Mouse (Mus musculus) stomach, embryonic 16.5 days (tissue): ENCODE measurements around the gene Paxx. TPM values are rescaled to one million over a fixed set of nuclear protein-coding genes. Genes with fewer than 3 reads are reported as not detected.

Experiments
- microRNA-seq: library from miRNA; unstranded; fragments of <30 nt; microRNA quantifications from one replicate; pipeline ENCODE4, GENCODE M21; 2016
- polyA plus RNA-seq: library from polyadenylated mRNA; unstranded; fragments of >200 nt; fragmentation: Nextera tagmentation; extraction: Ambion mirVana; gene quantifications from 2 replicates; pipeline ENCODE4 v1.2.1, GENCODE M21; 2015

The Paxx gene
- polyA plus RNA-seq, 1 experiment from 2014 or later, result 44.1 TPM

Small RNA genes lying within 50 kb of the gene (microRNA-seq; reads per million reads assigned to microRNA genes)
- gene Mir3087, result 0.66 reads per million

Other genes starting within 250 kb of the Paxx start
- 102 and 109 TPM in 2 replicates for gene Nelfb, start 249.6 kb downstream of the Paxx start, polyA plus RNA-seq
- 0.06 TPM in 1 of 2 replicates, not detected in the other for gene Stpg3, start 246.5 kb downstream of the Paxx start, polyA plus RNA-seq
- not detected in 2 replicates for gene Fam166a, start 242.3 kb downstream of the Paxx start, polyA plus RNA-seq
- 631 and 720 TPM in 2 replicates for gene Tubb4b, start 236.4 kb downstream of the Paxx start, polyA plus RNA-seq
- 0.71 and 1.1 TPM in 2 replicates for gene Slc34a3, start 226.7 kb downstream of the Paxx start, polyA plus RNA-seq
- 0.23 and 0.64 TPM in 2 replicates for gene Rnf224, start 224.3 kb downstream of the Paxx start, polyA plus RNA-seq
- 11.3 and 14.2 TPM in 2 replicates for gene Rnf208, start 218.8 kb downstream of the Paxx start, polyA plus RNA-seq
- gene Cysrt1, start 218.6 kb downstream of the Paxx start, polyA plus RNA-seq, result 66.0 and 120 TPM in 2 replicates
- gene AL732309.1, start 214.2 kb downstream of the Paxx start, polyA plus RNA-seq, result 10.1 and 12.8 TPM in 2 replicates
- gene Tmem203, start 205.7 kb downstream of the Paxx start, polyA plus RNA-seq, result 19.5 and 20.2 TPM in 2 replicates
- gene Tprn, start 198.5 kb downstream of the Paxx start, polyA plus RNA-seq, result 17.9 and 19.0 TPM in 2 replicates
- 199 TPM in 2 replicates for gene Ssna1, start 188.7 kb downstream of the Paxx start, polyA plus RNA-seq
- gene Anapc2, start 188.6 kb downstream of the Paxx start, polyA plus RNA-seq, result 123 and 134 TPM in 2 replicates
- gene Tmem210, start 172.9 kb downstream of the Paxx start, polyA plus RNA-seq, result not detected in 2 replicates
- 14.3 and 20.3 TPM in 2 replicates for gene Lrrc26, start 171.2 kb downstream of the Paxx start, polyA plus RNA-seq
- gene Grin1, start 141.9 kb downstream of the Paxx start, polyA plus RNA-seq, result 2.0 and 2.3 TPM in 2 replicates
- 46.0 and 47.0 TPM in 2 replicates for gene Man1b1, start 128.8 kb downstream of the Paxx start, polyA plus RNA-seq
- 23.8 and 26.8 TPM in 2 replicates for gene Dpp7, start 104.7 kb downstream of the Paxx start, polyA plus RNA-seq
- gene Uap1l1, start 95.4 kb downstream of the Paxx start, polyA plus RNA-seq, result 34.8 and 40.0 TPM in 2 replicates
- gene Sapcd2, start 88.8 kb downstream of the Paxx start, polyA plus RNA-seq, result 30.7 and 35.9 TPM in 2 replicates
- gene Entpd2, start 65.2 kb downstream of the Paxx start, polyA plus RNA-seq, result 16.6 and 19.4 TPM in 2 replicates
- 54.9 and 66.1 TPM in 2 replicates for gene Npdc1, start 61.7 kb downstream of the Paxx start, polyA plus RNA-seq
- gene Fut7, start 37.8 kb downstream of the Paxx start, polyA plus RNA-seq, result 0.19 TPM in 1 of 2 replicates, not detected in the other
- 4.0 and 4.6 TPM in 2 replicates for gene Abca2, start 32.4 kb downstream of the Paxx start, polyA plus RNA-seq
- 60.5 and 113 TPM in 2 replicates for gene Clic3, start 4.3 kb downstream of the Paxx start, polyA plus RNA-seq
- 6.1 and 6.7 TPM in 2 replicates for gene Ptgds, start 9.0 kb upstream of the Paxx start, polyA plus RNA-seq
- not detected in 2 replicates for gene Lcn12, start 32.8 kb upstream of the Paxx start, polyA plus RNA-seq
- gene Fbxw5, start 39.7 kb upstream of the Paxx start, polyA plus RNA-seq, result 76.5 and 86.0 TPM in 2 replicates
- 8.9 and 9.5 TPM in 2 replicates for gene C8g, start 40.6 kb upstream of the Paxx start, polyA plus RNA-seq
- 31.5 and 32.1 TPM in 2 replicates for gene Traf2, start 85.8 kb upstream of the Paxx start, polyA plus RNA-seq
- gene Edf1, start 96.8 kb upstream of the Paxx start, polyA plus RNA-seq, result 377 and 401 TPM in 2 replicates
- 74.0 and 87.4 TPM in 2 replicates for gene Mamdc4, start 113.8 kb upstream of the Paxx start, polyA plus RNA-seq
- gene Phpt1, start 114.1 kb upstream of the Paxx start, polyA plus RNA-seq, result 120 and 123 TPM in 2 replicates
- gene Ajm1, start 120.7 kb upstream of the Paxx start, polyA plus RNA-seq, result 0.26 and 0.94 TPM in 2 replicates
- gene Rabl6, start 147.4 kb upstream of the Paxx start, polyA plus RNA-seq, result 56.4 and 60.3 TPM in 2 replicates
- 0.09 and 0.15 TPM in 2 replicates for gene Ccdc183, start 156.6 kb upstream of the Paxx start, polyA plus RNA-seq
- 27.8 and 33.9 TPM in 2 replicates for gene Tmem141, start 160.9 kb upstream of the Paxx start, polyA plus RNA-seq
- gene Fcna, start 166.9 kb upstream of the Paxx start, polyA plus RNA-seq, result 4.9 and 5.3 TPM in 2 replicates
- gene Lcn8, start 192.0 kb upstream of the Paxx start, polyA plus RNA-seq, result 0.37 TPM in 1 of 2 replicates, not detected in the other
- not detected in 2 replicates for gene Lcn5, start 196.9 kb upstream of the Paxx start, polyA plus RNA-seq
- gene Lcn6, start 215.7 kb upstream of the Paxx start, polyA plus RNA-seq, result not detected in 2 replicates
- not detected in 2 replicates for gene Lcn10, start 221.6 kb upstream of the Paxx start, polyA plus RNA-seq
- gene Obp2a, start 238.9 kb upstream of the Paxx start, polyA plus RNA-seq, result not detected in 2 replicates
- 62.0 and 73.4 TPM in 2 replicates for gene Bmyc, start 245.6 kb upstream of the Paxx start, polyA plus RNA-seq